Mouse (Mus musculus) embryo, embryonic 11 days (tissue): ENCODE measurements around the gene Rfx3.
A peak's percentile ranks its signal among the peaks of the same experiment; 100 is the strongest.

Experiments
- DNase-seq: peaks from one replicate; pipeline ENCODE4 v3.0.0-alpha.2; 2015

The Rfx3 gene

GRCm38 (mm10) chr19:28010471-28011395, at the start of gene Rfx3:
Gene Rfx3, minus strand, starts transcription at chr19:28011166.
- DNase-seq: peak; percentile 92

DNA sequence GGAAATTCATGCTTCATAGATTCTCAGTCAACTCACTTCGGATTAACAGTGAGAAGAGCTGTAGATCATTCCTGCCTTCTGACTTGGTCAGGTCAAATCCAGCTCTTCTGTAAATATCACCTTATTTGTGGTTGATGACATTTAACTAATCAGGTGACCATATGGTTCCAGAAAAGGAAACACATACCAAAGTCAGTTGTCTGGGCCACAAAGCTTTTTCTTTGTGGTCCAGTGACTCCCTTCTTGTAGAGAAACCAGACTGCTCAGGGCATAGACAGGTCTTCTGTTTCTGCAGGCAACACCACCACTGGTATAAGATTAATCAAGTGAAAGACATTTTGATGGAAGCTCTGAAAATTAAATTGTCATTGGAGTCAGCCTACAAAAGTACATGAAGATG, 41.1 kb upstream of the Rfx3 start:
- no peak for DNase-seq

- no peak for DNase-seq
Measured at GRCm38 (mm10) chr19:28051571-28051970, 40.6 kb upstream of the Rfx3 start.

DNA sequence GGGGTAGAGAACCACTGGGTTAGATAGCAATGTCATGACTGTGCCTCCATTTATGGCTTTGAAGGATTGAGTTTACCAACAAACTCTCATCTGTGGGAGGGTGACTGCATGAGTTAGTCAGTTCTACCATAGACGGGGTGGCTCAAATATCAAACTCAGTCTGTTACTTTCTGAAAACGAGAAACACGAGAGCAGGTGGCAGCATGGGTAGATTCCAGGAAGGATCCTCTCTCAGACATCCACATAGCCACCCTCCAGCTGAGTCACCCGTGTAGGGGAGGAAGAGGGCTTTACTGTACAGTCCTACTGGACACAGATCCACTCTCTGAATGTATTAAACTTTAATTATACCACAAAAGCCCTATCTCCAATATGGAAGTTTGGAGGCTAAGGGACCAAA, 38.3 kb upstream of the Rfx3 start:
- DNase-seq: no peak

DNA sequence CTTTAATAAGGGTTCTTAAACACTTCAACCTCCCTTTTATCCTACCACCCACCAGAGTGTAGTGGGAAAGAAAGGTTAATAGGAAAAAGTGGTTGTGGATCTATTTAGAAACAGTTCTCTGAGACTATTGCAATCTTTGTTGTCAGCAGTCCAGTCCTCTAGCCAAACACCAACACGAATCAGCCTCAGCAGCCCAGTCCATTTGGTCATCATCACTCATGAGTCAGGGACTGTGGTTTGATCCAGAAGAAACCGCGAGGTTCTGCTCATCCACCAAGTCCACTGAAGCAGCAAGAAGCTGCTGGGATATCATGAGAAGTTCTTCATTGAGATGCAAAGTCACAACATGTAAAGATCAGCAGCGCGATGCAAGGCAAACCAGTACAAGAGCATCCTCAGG, 35.8 kb upstream of the Rfx3 start:
- no peak for DNase-seq

- DNase-seq: no peak
Measured at GRCm38 (mm10) chr19:28044950-28045349, 34.0 kb upstream of the Rfx3 start.

DNA sequence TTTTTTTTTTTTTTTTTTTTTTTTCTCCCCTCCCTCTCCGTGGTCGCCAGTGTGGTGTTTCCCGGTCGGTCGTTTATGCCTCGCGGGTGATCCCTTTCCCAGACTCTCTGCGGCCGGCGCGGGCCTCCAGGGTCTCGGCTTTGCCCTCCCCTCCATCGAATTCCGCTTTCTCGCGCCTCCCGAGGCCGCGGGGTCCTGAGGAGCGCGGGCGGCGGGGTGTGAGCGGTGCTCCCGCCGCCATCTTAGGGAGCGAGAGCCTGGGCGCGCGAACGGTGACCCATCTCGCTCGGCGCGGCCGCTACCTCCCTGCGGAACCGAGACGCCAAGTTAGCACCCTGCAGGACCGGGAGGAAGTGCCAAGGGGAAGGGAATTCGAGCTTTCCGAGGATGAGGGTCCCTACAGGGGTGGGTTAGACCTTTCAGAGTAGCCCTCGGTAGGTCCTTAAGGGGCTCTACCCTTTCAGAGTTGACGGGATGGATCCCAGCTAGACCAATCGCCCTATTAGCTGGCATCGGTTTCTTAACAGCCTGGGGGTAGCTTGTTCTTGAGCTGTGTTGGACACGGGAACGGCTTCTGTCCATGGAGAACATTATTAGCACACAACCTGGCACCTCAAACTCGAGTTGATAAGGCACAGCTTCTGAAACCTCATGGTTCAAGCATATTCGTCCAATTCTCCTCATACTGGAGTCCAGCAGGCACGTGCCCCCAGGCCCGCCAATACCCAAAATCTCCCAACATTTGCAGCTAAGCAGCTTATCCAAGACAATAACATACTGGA, 943 bp upstream of the Rfx3 start:
- peak; percentile 87 for DNase-seq

DNA sequence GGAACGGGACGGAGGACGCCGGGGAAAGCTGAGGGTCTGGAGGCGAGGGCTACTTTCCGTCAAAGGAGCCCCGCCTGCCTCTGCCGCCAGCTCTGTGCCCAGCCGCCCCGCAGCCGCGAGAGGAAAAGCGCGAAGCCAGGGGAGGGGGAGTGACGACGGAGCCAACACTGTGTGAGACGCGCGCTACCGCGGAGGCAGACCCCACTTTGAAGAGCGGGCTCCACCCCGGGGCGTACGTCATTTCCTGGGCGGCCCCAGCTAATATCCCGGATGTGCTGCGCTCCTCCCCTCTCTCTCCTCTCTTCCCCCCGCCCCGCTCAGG, 391 bp upstream of the Rfx3 start:
- DNase-seq: peak; percentile 96

DNA sequence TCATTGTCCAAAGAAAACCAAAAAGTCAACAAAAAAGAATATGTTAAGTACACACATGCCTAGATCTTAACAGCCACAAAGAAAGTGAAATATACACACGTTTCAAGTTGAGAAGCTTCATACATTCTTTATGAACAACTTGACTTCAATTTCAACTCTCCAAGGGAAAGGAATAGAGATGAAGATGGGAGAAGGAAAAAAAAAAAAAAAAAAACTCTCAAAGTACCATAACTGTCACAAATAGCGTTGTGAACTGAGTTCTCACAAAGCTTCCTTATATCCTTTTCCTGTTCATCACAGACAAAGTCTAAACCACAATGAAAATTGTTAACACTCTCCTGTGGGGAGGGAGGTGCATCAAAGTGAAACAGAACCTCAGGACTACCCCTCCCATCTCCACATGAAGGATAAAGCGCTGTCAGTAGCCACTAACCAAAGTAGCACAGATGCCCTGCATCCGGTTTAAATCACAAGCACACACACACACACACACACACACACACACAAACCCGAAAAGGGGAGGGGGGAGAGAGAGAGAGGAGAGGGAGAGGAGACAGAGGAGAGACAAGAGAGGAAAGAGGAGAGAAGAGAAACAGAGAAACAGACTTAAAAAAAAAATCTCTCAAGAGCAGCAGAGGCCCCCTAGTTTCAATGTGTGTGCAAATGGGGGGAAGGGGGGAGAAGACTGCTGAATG, 1.2 kb downstream of the Rfx3 start:
- peak; percentile 72 for DNase-seq

DNA sequence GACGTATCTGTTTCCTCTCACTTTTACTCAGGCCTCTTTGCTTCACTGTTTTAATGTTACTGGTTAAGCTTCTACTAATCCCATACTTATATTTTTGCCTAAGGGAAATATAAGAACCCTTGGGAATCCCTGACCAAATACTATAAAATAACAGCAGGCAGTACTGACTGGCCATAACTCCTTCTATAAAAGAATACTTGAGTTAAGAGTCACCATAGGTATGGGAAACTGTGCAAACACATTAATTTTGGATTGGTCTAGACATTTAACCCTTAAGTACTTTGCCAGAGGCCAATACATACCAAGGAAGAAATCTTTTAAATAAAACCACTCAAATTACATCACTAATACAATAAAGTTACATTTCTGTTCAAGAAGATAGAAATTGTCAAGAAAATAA, 6.8 kb downstream of the Rfx3 start:
- DNase-seq: no peak

DNA sequence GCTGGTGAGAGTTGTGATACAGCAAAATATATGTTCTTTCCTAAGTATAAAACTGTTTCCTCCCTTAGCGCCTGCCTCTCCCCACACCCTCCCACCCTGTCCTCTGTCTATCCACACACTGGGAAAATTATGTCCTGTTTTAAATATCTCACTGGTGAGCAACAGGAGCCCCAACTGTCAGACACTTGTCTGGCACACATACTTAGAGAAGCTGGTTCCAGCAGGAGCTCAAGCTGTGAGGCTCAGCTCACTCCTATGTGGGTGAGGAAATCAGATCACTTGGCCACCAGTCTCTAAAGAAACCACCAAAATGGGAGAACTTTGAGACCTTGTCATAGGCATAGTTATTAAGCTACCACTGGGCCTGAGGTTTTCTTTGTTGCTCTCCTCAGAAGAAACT, 7.5 kb downstream of the Rfx3 start:
- no peak for DNase-seq

- DNase-seq: no peak
Measured at GRCm38 (mm10) chr19:28002708-28003107, 8.3 kb downstream of the Rfx3 start.

- no peak for DNase-seq
Measured at GRCm38 (mm10) chr19:27992800-27993199, 18.2 kb downstream of the Rfx3 start.

- peak; percentile 66 for DNase-seq
Measured at GRCm38 (mm10) chr19:27988746-27989145, 22.2 kb downstream of the Rfx3 start.

- no peak for DNase-seq
Measured at GRCm38 (mm10) chr19:27967590-27967989, 43.4 kb downstream of the Rfx3 start.

DNA sequence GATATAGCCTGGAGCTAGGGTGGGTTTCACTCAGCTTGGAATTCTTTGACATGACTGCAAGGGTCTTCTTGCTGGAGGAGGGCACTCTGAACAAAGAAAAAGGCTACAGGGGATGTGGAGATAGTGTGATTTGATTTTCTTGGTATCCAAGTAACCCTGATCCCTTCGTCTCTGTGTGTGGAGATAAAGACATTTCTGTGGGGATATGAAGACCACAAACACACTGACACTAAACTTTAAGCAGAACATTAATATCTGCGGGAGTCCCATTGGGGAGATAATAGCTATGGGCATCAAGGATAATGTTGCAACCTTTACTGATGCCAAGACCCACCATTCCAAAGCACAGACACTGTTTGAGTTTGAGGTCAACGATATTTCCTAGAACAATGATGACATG, 49.7 kb downstream of the Rfx3 start:
- no peak for DNase-seq

DNA sequence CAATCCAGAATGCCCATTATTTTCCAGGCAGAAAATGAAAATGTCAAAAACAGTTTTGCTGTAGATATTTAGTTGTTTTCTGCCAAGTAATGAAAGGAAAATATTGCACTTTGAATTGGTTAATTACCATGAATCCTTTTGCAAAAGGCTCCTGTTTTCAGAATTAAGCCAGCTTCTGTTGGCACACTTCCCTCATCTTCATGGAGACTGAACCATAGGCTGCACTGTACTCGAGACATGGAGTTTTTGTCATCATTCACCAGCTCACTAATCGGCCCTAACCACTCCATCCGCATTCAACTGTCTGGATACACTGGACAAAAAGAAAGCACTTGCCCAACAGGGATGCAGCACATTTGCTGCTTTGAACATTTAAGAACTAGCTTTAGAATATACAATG, 75.5 kb downstream of the Rfx3 start:
- no peak for DNase-seq

DNA sequence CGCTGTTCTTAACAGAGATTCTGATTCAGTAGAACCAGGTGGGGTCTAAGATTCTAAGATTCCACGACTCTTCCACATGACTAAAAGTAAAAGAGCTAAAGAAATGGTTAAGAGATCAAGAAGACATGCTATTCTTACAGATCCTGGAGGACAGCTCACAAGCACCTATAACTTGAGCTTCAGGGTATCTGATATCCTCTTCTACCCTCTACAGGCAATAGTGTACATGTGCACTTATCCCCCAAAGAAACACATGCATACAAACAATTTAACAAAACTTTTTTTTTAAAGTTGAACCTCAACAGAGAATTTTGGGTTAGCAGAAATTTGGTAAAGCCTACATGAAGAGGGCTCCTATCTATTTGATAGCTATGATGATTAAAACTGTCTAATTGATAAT, 79.8 kb downstream of the Rfx3 start:
- no peak for DNase-seq

DNA sequence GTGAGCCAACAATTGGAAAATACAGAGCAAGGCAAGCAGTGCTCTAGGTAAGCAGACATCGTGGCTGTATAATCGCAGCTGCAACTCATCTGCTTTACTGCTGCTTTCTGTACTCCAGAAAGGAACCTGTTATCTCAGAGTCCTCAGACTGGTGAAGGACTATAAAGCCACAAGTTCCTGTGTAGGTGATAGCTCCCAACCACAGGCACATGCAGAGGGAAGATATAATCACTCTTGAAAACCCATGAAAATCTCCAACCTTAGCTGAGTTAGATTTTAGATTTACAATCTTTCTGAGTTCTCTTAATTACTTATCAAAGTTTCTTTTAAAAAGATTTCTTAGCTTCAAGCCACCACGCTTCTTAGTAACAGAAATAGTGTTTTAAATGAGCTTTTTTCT, 84.6 kb downstream of the Rfx3 start:
- no peak for DNase-seq

- no peak for DNase-seq
Measured at GRCm38 (mm10) chr19:27919040-27919439, 91.9 kb downstream of the Rfx3 start.

- DNase-seq: no peak
Measured at GRCm38 (mm10) chr19:27916446-27916845, 94.5 kb downstream of the Rfx3 start.

DNA sequence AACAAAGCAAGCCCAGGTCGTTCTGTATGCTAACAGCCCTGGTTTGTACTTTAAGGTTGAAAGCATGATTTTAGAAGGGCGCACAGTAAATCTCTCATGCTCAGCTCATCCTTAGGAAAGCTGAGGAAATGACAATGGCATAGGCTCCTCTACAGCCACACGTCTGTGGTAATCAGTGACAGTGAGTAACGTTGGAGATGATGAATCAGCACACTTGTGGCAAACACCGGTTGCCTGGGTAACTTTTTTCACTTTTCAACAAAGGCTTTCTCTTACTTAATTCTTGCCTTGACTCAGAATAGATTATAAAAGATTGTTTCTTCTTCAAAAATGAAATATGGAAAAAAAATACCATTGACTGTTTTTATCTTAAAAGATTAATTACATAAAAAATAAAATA, 104.0 kb downstream of the Rfx3 start:
- no peak for DNase-seq

DNA sequence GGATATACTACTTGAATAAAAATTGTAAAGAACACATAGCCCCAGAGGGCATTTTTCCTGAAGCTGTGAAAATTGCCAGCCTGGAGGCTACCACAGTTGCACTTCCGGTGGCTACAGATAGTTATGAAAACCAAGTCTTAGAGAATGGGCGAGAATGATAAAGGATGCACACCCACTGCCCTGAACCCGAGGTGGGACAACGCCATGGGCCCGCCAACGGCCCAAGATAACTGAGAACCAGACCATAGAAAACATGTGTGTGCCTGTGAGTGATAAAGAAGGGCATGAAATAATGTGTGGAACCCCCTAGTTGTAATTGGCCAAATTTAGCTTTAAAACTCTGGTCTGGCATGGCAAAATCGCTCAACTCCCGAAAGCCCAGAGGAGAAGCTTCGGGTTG, 105.0 kb downstream of the Rfx3 start:
- DNase-seq: no peak

DNA sequence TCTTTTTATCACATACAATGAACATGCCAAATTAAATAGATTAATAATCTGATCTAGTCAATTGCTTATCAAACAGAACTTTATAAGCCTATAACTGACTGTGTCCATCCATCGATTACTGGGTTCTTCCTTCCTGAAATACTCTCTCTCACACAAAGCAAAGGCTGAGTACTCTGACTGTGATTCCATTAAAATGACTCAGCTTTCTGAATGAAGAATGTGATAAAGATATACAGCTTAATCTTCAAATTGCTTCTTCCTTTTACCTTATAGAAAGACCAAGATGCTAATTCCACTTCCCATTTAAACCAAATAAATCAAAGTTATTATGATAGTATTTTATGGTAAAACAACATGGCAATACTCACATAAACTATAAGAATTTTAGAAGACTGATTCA, 105.8 kb downstream of the Rfx3 start:
- DNase-seq: no peak
